Mouse (Mus musculus) granulocyte monocyte progenitor cell, adult 5-6 weeks (primary cell): ENCODE measurements around the gene Tspan9. TPM values are rescaled to one million over a fixed set of nuclear protein-coding genes. Genes with fewer than 3 reads are reported as not detected.

Source experiments
- ATAC-seq: replicated peaks from 2 replicates; pipeline ENCODE4 v1.8.0; 2016; ENCODE audit warnings: mild to moderate bottlenecking, moderate TSS enrichment, inconsistent platforms; ENCODE audit not compliant: poor library complexity, severe bottlenecking
- total RNA-seq, 2 experiments: library from RNA; stranded (forward) in 1 of 2; stranded (reverse) in 1 of 2; fragments of 200-712, 200-1000 nt in 1 of 2; fragments of >200 nt in 1 of 2; fragmentation: Nextera tagmentation in 1 of 2; gene quantifications; 2 replicates each; pipeline ENCODE4 v1.2.3; 2014 to 2017

The Tspan9 gene
- total RNA-seq, 2 experiments from 2014 or later: 0.62 TPM; not detected in 1

DNA sequence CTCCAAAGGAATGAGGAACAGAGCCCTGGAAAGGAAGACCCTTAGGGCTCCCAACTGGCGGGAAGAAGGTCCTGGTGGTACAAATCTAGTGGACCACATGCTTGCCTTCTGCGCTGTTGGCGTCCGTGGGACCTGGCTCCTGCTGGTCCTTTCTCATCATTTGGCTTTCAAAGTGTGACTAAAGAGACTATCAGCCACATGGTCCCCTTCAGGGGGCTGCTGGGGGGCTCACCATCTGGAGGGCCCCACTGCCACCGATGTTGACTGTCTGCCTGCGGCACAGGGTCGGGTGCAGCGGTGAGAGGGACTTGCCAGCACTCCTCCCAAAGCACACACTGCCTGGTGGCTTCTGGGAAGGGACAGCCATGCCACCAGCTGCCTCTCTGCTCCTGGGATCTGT is 150.4 kb downstream of the Tspan9 start:
- no peak for ATAC-seq

DNA sequence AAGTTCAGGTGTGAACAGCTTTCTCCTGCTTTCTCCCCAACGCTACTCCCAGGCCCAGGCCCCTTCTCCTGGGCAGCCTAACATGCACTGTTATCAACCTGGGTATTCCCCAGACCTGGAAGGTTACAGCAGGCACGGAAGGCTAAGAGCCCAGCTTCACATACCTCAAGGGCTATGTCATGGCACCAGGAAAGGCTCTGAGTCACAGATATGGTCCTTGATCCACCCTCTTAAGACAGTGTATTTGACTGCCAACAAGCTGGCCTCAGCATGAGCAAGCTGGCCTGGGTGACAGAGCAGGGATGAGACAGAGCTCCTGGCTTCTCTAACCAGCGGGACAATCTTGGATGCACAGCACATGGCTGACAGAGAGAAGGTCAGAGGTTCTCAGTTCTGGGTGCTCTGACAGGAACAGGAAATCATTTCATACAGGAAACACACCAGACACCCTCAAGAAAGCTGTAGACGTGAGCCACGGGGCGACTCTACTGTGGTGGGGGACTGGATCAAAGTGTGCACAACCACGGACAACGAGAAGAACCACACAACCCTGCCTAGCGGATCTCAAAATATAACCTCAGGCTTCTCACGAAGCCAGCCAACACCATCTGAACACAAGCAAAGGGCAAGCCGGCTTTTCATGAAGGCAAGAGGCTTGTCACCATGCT is 151.8 kb downstream of the Tspan9 start:
- no peak for ATAC-seq

DNA sequence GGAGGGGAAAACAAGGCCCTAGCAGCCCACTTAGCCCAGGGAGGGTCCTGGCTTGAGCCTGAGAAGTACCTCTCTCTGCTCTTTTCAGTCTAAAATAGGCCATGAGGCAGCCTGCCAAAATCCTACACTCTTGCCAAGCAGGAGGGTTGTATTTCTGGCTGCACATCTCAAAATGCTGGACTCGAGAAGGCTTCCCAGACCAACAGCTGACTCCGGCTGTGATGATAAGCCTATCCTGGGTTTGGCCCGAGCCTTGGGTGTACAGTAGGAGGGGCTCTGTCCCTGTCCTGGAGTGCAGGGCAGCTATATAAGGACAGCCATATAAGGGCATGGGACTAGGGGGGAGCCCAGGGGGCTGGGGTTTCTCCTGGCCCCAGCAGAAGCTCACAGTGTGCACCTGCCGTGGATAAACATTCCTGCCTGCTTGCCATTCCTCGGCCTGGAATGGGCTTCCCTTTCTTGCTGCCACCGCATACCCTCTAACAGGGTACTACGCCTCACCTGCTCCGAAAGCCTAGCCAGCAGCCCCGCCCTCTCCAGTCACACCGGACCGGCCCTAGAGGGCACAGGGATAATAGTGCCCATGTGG is 153.7 kb downstream of the Tspan9 start:
- ATAC-seq: no peak

DNA sequence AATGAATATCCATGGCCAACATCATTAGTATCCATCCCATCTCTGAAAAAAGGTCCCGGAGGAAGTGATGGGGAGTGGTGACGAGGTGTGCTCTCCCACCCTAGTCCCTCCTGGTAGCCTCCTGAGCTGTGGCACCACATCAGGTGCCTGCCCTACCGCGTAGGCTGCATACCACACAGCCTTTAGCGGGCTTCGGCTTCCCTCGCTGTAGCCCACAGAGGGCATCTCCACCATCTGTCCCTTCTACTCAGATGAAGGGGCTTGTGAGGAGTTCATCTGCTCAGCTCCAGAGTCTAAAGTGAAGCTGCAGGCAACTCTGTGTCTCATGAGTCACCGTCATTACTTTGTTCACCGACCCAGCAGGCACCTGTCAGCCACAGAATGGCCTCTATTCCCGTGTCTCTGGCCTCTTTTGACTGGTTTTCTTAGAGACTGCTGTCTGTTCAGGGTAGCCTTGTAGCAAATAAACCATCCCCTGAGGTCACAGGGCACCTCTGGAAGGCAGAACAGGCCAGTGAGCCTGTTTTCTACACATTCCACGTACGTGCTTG is 154.4 kb downstream of the Tspan9 start:
- no peak for ATAC-seq

DNA sequence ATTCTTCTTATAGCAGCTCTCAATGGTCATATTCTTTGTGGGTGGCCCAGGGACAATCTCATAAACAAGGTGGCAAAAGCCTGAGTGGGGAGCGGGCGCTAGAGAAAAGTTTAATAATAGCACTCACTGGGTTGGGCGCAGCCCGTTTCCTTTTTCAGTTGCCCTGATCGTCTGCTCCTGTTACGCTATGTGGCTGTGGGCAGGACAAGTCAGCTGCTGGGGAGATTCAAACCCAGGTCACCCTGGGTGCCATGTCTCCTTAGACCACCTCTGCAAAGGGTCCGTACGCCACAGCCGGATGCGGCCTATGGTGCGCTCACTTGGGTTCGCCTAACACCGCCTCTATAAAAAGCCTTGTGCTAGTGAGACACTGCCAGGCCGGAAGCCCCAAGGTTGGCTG is 156.0 kb downstream of the Tspan9 start:
- no peak for ATAC-seq

DNA sequence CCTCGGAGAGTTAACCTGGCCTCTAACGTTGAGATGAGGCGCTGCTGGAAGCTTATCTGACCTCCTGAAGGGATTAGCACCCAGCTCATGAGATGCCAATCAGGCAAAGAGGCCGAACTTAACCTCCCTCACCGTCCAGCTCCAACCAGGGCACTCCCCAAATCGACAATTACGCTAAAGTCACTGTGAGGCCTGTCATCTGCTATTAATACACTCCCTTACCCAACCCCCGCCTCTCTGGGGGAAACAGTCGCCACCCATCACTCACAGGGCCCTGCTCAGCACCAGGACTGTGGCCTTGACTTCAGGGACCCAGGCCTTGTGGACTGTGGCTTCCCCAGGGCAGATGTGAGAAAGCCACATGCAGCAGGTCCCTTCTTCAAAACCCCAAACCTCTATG is 157.0 kb downstream of the Tspan9 start:
- ATAC-seq: no peak

DNA sequence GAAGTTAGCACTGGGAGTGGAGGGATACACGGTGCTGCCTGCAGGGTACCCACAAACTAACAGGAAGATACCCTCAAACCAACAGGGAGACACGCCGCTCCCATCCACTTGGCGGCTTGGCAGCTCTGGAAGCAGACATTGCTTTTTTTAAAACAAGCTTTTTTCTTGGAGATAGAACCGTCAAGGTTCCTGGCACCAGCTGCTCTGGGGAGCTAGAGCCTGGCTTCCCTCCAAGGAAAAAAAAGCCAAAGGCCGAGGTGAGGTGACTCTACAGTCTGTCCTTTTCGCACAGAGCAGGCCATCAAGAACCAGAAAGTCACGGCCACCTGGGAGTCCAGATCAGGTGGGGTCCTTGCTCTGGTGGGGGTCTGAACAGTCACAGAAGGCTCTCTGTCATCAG is 162.2 kb downstream of the Tspan9 start:
- ATAC-seq: no peak

DNA sequence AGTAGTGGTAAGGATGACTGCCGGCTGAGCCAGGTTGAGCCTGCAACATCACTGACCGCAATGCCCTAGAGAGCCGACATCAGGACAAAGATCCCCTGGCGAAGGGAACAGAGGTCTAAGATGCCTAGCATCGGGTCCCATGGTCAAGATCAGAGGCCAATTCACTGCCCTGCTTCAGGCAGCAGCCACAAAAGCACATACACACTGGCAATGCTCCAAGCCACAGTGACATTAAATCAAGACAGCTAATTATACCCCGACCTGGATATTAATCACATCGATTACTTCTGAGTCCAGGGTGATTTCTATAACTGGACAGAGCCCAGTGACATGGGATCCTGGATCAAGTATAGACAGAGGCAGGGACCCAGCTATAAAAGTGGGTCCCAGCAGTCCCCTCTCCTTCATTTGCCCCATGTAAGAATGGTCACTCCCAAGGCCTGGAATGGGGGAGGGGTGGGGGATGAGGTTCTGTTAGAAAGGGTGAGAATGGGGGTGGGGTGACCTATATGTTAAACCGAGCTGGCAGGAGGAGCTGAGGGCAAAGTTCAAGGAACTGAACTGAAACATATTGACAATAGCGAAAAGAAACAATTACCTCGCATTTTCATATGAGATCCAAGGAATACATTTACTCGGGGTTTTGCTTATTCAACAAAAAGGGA is 162.9 kb downstream of the Tspan9 start:
- no peak for ATAC-seq

DNA sequence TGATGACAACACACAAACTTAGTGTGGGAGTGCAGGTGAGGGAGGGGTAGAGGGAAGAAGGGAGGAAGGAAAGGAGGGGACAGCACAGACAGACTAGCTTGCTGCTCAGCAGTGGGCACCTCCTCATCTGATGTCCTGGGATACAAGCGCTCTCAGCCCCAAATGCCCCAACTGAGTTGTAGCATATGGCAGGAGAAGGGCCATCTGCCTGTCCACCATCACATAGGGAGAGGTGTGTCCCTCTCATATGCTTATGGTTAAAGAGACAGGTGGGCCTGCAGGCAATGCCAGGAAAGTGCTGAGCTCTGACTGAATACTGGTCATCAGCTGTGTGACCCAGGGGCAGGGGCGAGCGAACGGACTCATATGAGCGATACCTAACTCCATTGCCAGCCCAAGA is 163.6 kb downstream of the Tspan9 start:
- ATAC-seq: no peak

DNA sequence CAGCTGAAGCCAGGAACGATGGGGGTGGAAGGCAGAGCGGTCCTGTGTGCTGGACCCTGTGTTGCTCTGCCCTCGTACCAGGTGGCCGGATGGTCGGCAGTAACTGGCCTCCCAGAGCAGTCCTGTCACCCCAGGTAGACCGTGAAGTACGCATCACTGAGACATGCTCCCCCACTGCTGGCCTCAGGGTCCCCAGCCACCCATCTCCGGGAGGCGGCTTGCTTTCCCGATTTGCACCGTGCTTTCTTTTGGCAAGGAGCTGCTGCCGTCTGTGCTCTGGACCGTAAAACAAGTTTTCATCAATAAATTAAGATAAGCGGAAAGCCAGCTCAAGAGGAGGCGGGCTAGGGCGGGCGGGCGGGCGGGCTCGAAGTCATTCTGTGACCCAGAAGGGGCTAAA is 164.5 kb downstream of the Tspan9 start:
- no peak for ATAC-seq

DNA sequence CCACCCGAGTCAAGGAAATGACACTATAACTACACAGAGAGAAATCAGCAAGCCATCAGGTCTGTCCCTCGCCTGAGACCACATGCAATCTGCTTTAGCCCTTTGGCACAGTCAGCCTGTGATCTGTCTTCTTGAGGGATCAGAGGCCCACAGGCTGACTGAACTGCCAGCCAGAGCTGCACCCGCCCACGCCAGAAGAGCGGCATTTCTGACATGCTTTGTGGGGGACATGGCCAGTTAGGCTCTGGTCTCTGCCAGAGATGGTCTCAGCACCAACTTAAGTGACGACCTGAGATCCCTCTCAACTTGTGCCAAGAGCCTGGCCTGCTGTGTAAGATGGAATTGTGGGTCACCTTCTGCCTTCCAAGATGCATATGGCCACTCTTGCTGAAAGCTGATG is 166.7 kb downstream of the Tspan9 start:
- ATAC-seq: no peak

DNA sequence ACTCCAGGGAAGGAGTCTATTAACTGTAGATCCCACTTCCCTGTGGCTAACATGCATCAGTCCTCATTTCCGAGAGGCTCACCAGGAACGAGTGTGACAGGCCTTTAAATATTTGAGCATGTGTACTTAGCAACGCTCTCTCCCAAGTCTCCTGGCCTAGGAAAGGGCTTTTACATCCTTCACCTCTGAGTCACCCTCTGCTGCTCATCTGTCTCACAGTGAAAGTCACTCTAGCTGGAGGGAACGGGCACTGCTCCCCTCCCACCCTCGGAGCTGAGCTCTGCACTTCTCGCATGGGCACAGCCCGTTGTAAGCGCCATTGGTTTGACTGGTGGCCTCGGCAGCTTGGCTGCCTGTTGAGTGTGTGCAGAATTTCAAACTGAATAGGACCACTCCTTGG is 169.4 kb downstream of the Tspan9 start:
- ATAC-seq: no peak

DNA sequence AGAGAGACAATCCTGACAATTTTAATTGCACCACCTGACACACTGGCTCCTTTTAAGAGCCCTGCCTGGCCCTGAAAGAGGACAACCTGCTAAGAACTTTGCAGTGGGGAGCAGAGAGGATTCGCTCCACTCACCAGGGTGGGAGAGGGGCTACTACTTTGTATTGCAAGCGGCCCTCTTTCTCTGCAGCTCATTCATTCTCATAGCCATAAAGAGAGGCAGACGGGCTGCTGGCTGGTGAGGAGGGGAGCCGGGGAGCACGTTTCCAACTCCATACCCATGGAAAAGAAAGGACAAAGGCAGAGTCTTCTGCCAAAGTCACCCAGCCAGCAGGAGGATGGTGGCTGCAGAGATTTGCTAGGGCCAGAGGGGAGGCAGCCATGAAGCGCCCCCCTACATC is 169.8 kb downstream of the Tspan9 start:
- ATAC-seq: no peak

DNA sequence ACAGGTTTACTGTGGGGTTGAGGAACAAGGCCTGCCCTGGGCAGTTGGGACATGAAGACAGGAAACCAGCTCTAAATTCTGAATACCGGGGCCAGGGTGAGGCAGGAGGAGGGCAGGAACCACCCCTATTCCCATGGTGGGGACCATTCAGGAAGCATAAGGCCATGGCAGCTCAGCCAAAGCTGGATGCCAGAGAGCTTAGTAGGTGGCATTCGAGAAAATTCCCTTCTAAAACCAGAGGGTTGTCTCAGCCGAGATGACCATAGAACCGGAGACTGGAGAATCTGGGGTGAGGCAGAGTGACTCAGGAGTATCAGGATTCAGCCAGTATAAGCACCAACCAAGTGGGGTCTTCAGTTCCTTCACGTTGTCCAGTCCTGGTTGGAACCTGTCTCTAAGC is 171.5 kb downstream of the Tspan9 start:
- no peak for ATAC-seq

DNA sequence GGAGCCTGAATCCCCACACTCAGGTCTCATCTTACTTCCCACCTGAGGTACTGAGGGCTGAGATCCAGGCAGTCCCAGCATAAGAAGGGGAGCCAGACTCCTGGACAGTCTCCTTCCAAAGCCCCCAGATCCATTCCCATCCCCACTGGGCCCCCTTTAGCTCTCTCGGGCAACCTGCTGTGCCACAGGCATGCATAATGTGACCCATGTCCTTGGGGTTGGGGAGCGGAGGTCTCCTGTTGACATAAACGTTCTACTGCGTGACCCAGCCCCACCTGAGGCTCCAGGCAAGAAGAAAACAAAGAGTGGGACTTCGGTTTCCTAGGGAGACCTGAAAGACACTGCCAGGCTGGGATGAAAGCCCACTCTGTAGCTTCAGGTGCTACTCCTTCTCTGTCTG is 172.5 kb downstream of the Tspan9 start:
- no peak for ATAC-seq

DNA sequence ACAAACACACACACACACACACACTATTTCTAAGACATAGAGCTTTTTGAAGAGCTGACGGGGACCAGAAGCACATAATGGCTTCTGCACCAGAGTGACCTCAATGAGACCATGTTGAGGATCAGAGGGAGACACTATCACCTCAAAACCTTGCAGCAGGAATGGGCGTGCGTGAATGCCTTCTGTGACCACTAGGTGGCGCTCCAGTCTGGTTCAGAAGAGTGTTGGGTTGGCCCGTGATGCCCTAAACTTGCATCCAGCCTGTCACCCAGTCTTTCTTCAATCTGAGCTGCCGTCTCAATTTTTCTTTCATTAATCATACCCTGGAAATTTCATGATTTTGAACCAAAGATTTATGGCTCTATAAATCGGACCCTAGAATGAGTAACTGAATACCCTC is 173.3 kb downstream of the Tspan9 start:
- peak; percentile 75 for ATAC-seq

DNA sequence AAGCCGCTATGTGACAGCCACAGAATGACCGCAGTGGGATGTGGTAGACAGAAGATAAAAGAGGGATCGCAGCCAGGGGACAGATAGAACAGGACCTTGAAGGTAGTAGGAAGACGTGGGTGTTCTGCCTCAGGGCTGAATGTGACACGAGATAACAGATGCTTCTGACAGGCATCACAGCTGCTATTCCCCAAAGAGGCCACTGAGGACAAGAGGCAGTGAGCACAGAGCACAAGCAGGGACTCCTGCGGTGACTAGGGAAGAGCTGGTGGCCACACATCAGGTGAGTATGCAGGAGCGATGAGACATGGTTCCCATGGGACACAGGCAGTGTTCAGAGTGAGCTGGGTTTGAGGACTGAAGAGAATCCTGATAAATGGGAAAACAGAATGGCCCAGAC is 173.7 kb downstream of the Tspan9 start:
- ATAC-seq: no peak

DNA sequence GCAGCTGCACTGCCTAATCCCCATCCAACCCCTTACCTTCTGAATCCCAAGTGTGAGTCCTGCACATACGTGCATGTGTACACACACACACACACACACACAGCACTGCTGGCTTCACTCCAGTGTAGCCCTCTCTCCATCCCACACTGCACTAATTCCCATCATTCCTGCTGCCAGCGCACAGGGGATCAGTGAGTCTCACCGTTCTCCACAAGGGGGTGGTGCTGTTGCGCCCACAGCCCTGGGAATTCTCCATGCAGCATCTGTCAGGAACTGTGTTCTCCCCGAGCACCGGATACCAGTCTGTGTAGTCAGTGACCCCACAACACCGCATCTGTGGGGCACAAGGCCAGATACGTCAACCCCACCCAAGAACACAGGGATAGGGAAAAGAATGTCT is 177.9 kb downstream of the Tspan9 start:
- no peak for ATAC-seq

DNA sequence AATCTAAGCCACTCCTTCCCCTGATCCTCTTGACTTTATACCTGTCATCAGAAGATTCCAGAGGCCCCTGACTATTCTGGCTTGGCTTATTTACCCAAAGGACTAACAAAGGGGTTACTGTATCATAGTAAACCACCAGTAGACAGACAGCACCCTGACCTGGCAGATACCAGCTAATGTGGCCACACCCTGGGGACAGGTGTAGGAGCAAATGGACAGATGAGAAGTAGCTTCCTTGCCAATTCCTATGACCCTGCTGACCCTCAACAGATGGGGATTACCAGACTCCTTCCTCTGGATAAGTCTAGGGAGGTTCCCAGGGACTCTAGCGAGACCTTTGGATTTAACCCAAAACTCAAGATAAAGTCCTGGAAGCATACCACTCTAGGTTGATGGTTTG is 183.2 kb downstream of the Tspan9 start:
- no peak for ATAC-seq

DNA sequence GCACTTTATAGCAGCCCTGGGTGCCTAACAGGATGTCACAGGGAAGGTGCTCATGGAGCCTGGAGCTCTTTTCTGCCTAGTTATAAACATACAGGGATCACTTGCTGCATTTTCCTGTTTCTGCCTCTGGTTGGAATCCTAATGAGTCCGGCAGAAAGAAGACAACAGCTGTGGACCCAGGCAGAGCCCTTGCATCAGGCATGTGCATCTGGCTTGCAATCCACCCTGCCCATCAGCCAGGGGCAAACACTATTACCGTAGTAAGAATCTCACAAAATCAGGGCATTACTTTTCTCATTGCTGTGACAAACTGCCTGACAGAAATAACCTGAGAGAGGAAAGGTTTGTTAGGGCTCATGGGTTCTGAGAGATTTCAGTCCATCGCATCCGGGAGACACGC is 187.2 kb downstream of the Tspan9 start:
- no peak for ATAC-seq

DNA sequence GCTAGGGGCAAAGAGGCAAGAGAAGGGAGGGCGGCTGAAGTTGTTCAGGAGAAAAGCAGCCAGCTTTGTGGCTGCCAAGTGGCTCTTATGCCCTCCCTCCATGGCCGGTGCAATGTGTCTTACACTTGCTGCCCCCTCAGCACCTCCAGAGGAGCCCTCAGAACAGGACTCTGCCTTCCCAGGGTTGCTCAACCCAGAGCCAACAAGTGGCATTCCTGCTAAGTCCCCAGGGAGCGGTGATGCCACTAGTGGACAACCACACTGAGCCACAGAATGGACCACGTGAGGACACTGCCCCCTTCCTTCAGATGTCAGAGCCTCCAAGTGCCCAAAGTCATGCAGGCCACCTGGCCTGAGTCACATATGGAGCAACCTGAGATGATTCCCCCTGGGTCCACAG is 190.3 kb downstream of the Tspan9 start:
- ATAC-seq: no peak

DNA sequence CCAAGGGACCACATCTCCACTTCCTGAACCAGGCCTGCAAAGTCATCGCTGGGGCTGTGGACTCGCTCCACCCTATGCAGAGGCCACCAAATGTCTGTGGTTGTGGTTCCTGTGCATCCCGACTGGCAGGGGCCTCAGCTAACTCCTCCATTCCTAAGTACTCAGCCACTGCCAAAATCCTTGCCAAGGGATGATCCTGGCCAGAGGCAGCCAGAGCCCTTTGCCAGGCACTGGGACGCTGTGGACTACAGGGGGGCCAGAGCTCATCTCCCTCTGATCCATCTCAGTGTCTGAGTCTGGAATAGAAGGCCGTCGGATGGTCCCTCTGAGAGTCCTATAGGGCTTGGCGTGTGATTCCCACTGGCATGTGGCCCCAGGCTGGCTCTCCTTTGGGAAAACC is 193.5 kb downstream of the Tspan9 start:
- no peak for ATAC-seq
